Mouse (Mus musculus) ES-E14 (cell line): ENCODE measurements around the gene Gm35549.

Source experiments
- CHD2 ChIP-seq: IDR thresholded peaks from 2 replicates; pipeline ENCODE4 v1.6.1; 2014; ENCODE audit warnings: mild to moderate bottlenecking, low read depth, low read length, inconsistent platforms
- ZC3H11A ChIP-seq: IDR thresholded peaks from 2 replicates; pipeline ENCODE4 v1.6.1; 2012; ENCODE audit warnings: low read depth, mild to moderate bottlenecking, inconsistent platforms, low read length, borderline replicate concordance

- TF ChIP-seq CHD2 (no peak), ZC3H11A (no peak)
These were observed 6.2 kb downstream of the Gm35549 start for GRCm38 (mm10) chr9:122837680-122838079.
